In genomic region chr6:103602070-103602469, GRCm38 (mm10) we compare ENCODE assay signal across 21 mouse cellular contexts.
A peak's percentile ranks its signal among the peaks of the same experiment; 100 is the strongest.
DNase-seq lines count a peak whose midpoint lies in the region; ATAC-seq and TF ChIP-seq lines count a peak whose summit lies in the region.
"Had no signal": no experiment of that assay in that cellular context is flagged by ENCODE, and none has a peak within 500 bp of the region (broad histone marks: within the 10 kb centered on the region; RNA-seq: fewer than 3 reads in every experiment).

No protein-coding gene starts in this region.

- no peak for TF ChIP-seq CTCF in midbrain, postnatal 0 days (IDR thresholded peaks at IDR 0.05)

- peak; percentile 37 for DNase-seq in embryo, embryonic 10 days (ENCODE audit: low spot score)
- no peak for DNase-seq in embryo, embryonic 9.5 days (ENCODE audit: extremely low spot score)
- peak; percentile 20 for DNase-seq in midbrain, postnatal 0 days (ENCODE audit: low spot score)
- DNase-seq in heart, adult 9 months (ENCODE audit: low spot score in 2 of 2), result no peak
- DNase-seq: adrenal gland, adult 8-10 months; adrenal gland, postnatal 36 days; B cell, adult 2 months; cerebellum, adult 2 months; cerebellum, postnatal 10 days; heart, adult 18-20 months; heart, postnatal 14 days had no signal

- ATAC-seq in hindbrain, embryonic 13.5 days (ENCODE audit: low FRiP score), result no peak
- no peak for ATAC-seq in hindbrain, embryonic 16.5 days
- ATAC-seq in midbrain, postnatal 0 days (ENCODE audit: low FRiP score), result no peak
- no peak for ATAC-seq in midbrain, embryonic 13.5 days
- peak; percentile 24; the same call in 1 of the 2 replicates for ATAC-seq in neural tube, embryonic 14.5 days (ENCODE audit: low read depth)
- ATAC-seq: CD4-positive, CD25-positive, alpha-beta regulatory T cell, adult 4 months; forebrain, embryonic 13.5 days had no signal

- 15% methylated on average over 4 of the region's 4 CpGs for WGBS in hindbrain, embryonic 13.5 days
- 14% methylated on average over 4 of the region's 4 CpGs for WGBS in hindbrain, embryonic 16.5 days
- 43% methylated on average over 4 of the region's 4 CpGs for WGBS in midbrain, postnatal 0 days
- WGBS in midbrain, embryonic 13.5 days, result 39% methylated on average over 4 of the region's 4 CpGs
- 9% methylated on average over 4 of the region's 4 CpGs for WGBS in neural tube, embryonic 14.5 days

- peak overlapping the region; percentile 67 for H3K27ac ChIP-seq in hindbrain, embryonic 13.5 days
- no peak overlapping the region for H3K27ac ChIP-seq in hindbrain, embryonic 16.5 days (ENCODE audit: low read depth, low read length)
- no peak overlapping the region for H3K27ac ChIP-seq in midbrain, postnatal 0 days (ENCODE audit: low read depth, low read length)
- H3K27ac ChIP-seq in midbrain, embryonic 13.5 days, result no peak overlapping the region
- peak overlapping the region; percentile 22; the same call in 1 of the 2 replicates for H3K27ac ChIP-seq in neural tube, embryonic 14.5 days (ENCODE audit: low read depth, low read length)
- H3K27ac ChIP-seq: embryonic facial prominence, embryonic 10.5 days; forebrain, embryonic 13.5 days; heart, embryonic 15.5 days had no signal

- H3K4me3 ChIP-seq in hindbrain, embryonic 13.5 days, result no peak overlapping the region
- H3K4me3 ChIP-seq in hindbrain, embryonic 16.5 days (ENCODE audit: low read length), result no peak overlapping the region
- H3K4me3 ChIP-seq in midbrain, postnatal 0 days (ENCODE audit: low read depth, low read length), result no peak overlapping the region
- H3K4me3 ChIP-seq in midbrain, embryonic 13.5 days (replicated peaks), result no peak overlapping the region
- H3K4me3 ChIP-seq in neural tube, embryonic 14.5 days (ENCODE audit: low read depth, low read length), result no peak overlapping the region
- H3K4me3 ChIP-seq: embryonic facial prominence, embryonic 10.5 days; forebrain, embryonic 13.5 days; heart, embryonic 15.5 days had no signal

- H3K27me3 ChIP-seq in hindbrain, embryonic 13.5 days, result no peaks in the 10 kb centered on the region
- no peaks in the 10 kb centered on the region for H3K27me3 ChIP-seq in hindbrain, embryonic 16.5 days (replicated peaks; ENCODE audit: control insufficient read depth, insufficient read depth, low read length)
- no peaks in the 10 kb centered on the region for H3K27me3 ChIP-seq in midbrain, postnatal 0 days (ENCODE audit: insufficient read depth, low read length)
- no peaks in the 10 kb centered on the region for H3K27me3 ChIP-seq in midbrain, embryonic 13.5 days
- H3K27me3 ChIP-seq in neural tube, embryonic 14.5 days (ENCODE audit: control insufficient read depth, insufficient read depth, low read length), result no peaks in the 10 kb centered on the region
- H3K27me3 ChIP-seq: forebrain, embryonic 13.5 days; heart, embryonic 15.5 days had no signal

- no peaks in the 10 kb centered on the region for H3K36me3 ChIP-seq in hindbrain, embryonic 13.5 days
- no peaks in the 10 kb centered on the region for H3K36me3 ChIP-seq in hindbrain, embryonic 16.5 days (ENCODE audit: control insufficient read depth, insufficient read depth, low read length)
- no peaks in the 10 kb centered on the region for H3K36me3 ChIP-seq in midbrain, postnatal 0 days (ENCODE audit: insufficient read depth, low read length)
- no peaks in the 10 kb centered on the region for H3K36me3 ChIP-seq in midbrain, embryonic 13.5 days
- no peaks in the 10 kb centered on the region for H3K36me3 ChIP-seq in neural tube, embryonic 14.5 days (ENCODE audit: control insufficient read depth, insufficient read depth, low read length)
- H3K36me3 ChIP-seq: embryonic facial prominence, embryonic 10.5 days; G1E; heart, embryonic 15.5 days had no signal

- H3K9me3 ChIP-seq in hindbrain, embryonic 13.5 days, result no peaks in the 10 kb centered on the region
- no peaks in the 10 kb centered on the region for H3K9me3 ChIP-seq in hindbrain, embryonic 16.5 days (ENCODE audit: control insufficient read depth, low read length)
- H3K9me3 ChIP-seq in midbrain, postnatal 0 days (ENCODE audit: low read length), result no peaks in the 10 kb centered on the region
- no peaks in the 10 kb centered on the region for H3K9me3 ChIP-seq in midbrain, embryonic 13.5 days
- H3K9me3 ChIP-seq in neural tube, embryonic 14.5 days (ENCODE audit: control insufficient read depth, low read length), result no peaks in the 10 kb centered on the region
- H3K9me3 ChIP-seq: embryonic facial prominence, embryonic 10.5 days; forebrain, embryonic 13.5 days; G1E; heart, embryonic 15.5 days had no signal

- H3K4me1 ChIP-seq in hindbrain, embryonic 13.5 days (replicated peaks), result peaks cover 11% of the 10 kb centered on the region
- H3K4me1 ChIP-seq in hindbrain, embryonic 16.5 days (ENCODE audit: control insufficient read depth, insufficient read depth, low read depth, low read length), result peaks cover 2% of the 10 kb centered on the region; the same call in 1 of the 2 replicates
- H3K4me1 ChIP-seq in midbrain, postnatal 0 days (ENCODE audit: insufficient read depth, low read length), result peaks cover 3% of the 10 kb centered on the region; the same call in 1 of the 2 replicates
- peaks cover 8% of the 10 kb centered on the region; the same call in 1 of the 2 replicates for H3K4me1 ChIP-seq in midbrain, embryonic 13.5 days (replicated peaks)
- peaks cover 5% of the 10 kb centered on the region; the same call in 1 of the 2 replicates for H3K4me1 ChIP-seq in neural tube, embryonic 14.5 days (ENCODE audit: control insufficient read depth, insufficient read depth, low read length)
- H3K4me1 ChIP-seq: embryonic facial prominence, embryonic 10.5 days; forebrain, embryonic 13.5 days; heart, embryonic 15.5 days had no signal

- no peak overlapping the region for H3K9ac ChIP-seq in hindbrain, embryonic 13.5 days
- no peak overlapping the region for H3K9ac ChIP-seq in hindbrain, embryonic 16.5 days (ENCODE audit: low read depth, low read length)
- H3K9ac ChIP-seq in midbrain, postnatal 0 days (replicated peaks; ENCODE audit: low read length, poor library complexity, severe bottlenecking), result no peak overlapping the region
- no peak overlapping the region for H3K9ac ChIP-seq in midbrain, embryonic 13.5 days (replicated peaks)
- no peak overlapping the region for H3K9ac ChIP-seq in neural tube, embryonic 14.5 days (replicated peaks; ENCODE audit: low read depth, low read length)
- H3K9ac ChIP-seq: forebrain, embryonic 13.5 days; heart, embryonic 15.5 days had no signal

- H3K4me2 ChIP-seq in hindbrain, embryonic 13.5 days, result no peak overlapping the region
- H3K4me2 ChIP-seq in hindbrain, embryonic 16.5 days (ENCODE audit: low read length), result no peak overlapping the region
- H3K4me2 ChIP-seq in midbrain, postnatal 0 days (ENCODE audit: low read depth, low read length, poor library complexity, severe bottlenecking), result no peak overlapping the region
- no peak overlapping the region for H3K4me2 ChIP-seq in midbrain, embryonic 13.5 days (replicated peaks)
- no peak overlapping the region for H3K4me2 ChIP-seq in neural tube, embryonic 14.5 days (ENCODE audit: low read depth, low read length)
- H3K4me2 ChIP-seq: forebrain, embryonic 13.5 days; heart, embryonic 11.5 days; heart, embryonic 15.5 days had no signal

Comparison
In these comparisons a context has a peak if more than half of its experiments do, and no peak if none do; other contexts are left out.
1. DNase-seq: peak in embryo, embryonic 10 days (single experiment) and midbrain, postnatal 0 days (single experiment); none in embryo, embryonic 9.5 days (single experiment) and heart, adult 9 months (0 of 2).
2. H3K27ac ChIP-seq: peak in hindbrain, embryonic 13.5 days (single experiment) and neural tube, embryonic 14.5 days (single experiment); none in hindbrain, embryonic 16.5 days (single experiment), midbrain, postnatal 0 days (single experiment) and midbrain, embryonic 13.5 days (single experiment).